ENCODE assay signal across 12 mouse cellular contexts in the genomic region with DNA sequence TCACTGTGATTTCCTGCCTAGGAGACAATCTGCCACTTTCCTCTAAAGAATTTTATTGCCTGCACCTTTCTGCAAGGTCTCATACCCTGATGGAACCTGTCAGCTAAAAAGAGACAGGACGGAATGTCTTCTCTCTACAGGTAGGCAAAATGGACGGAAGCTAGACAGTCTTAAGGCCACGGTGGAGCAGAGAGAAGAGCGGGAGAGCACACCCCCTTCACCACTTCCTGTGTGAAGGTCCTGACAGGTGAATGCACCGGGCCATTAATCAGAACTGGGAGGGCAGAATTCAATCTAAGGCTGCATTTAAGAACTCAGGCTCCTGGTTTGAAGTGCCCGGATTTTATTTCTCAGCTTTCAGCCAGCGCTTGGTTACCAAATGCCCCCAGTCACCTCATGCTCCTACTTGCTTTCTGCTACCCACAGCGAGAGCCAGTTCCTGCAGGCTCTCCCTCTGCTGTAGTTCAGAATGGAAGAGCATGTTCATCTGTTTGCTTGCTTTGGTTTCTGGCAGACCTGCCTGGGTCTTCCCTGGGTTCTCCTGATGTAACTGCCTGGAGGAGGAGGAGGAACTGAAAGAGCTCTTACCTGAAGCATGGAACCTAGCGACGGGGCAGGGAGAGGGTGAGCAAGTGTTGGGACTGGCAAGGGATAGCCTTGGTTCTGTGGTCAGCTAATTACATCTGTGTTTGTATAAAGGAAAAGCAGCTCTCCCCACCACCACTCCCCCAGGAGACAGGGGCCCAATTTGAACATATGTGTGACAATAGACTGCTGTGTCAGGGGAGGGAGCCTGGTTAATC.
A peak's percentile ranks its signal among the peaks of the same experiment; 100 is the strongest.
DNase-seq lines count a peak whose midpoint lies in the region; ATAC-seq lines count a peak whose summit lies in the region.
"Had no signal": no experiment of that assay in that cellular context is flagged by ENCODE, and none has a peak within 500 bp of the region (broad histone marks: within the 10 kb centered on the region; RNA-seq: fewer than 3 reads in every experiment).

No protein-coding gene starts in this region.

- H3K9ac ChIP-seq in hindbrain, embryonic 14.5 days, result no peak overlapping the region
- H3K9ac ChIP-seq: lung, embryonic 14.5 days had no signal

- no peak overlapping the region for H3K4me2 ChIP-seq in hindbrain, embryonic 14.5 days (replicated peaks)
- H3K4me2 ChIP-seq: lung, embryonic 14.5 days had no signal

- H3K36me3 ChIP-seq in hindbrain, embryonic 14.5 days (replicated peaks; ENCODE audit: control insufficient read depth, insufficient read depth), result no peaks in the 10 kb centered on the region

- ATAC-seq in hindbrain, embryonic 14.5 days (ENCODE audit: low FRiP score), result no peak
- ATAC-seq in neutrophil, adult 5-6 weeks (ENCODE audit: extremely low read depth, insufficient number of reproducible peaks, low FRiP score, poor library complexity, severe bottlenecking), result peak; percentile 68; the same call in 1 of the 2 replicates
- ATAC-seq in erythroid progenitor cell, adult 5-6 weeks (replicated peaks; ENCODE audit: low FRiP score, poor library complexity, severe bottlenecking), result no peak

- WGBS in hindbrain, embryonic 14.5 days, result 71% methylated on average over 10 of the region's 10 CpGs

- no peaks in the 10 kb centered on the region for H3K9me3 ChIP-seq in hindbrain, embryonic 14.5 days (ENCODE audit: control insufficient read depth, low read length)

- DNase-seq in heart, adult 11 months, result peak; percentile 68
- DNase-seq in heart, postnatal 4 days, result no peak
- DNase-seq in spleen, adult 18-20 months, result peak; percentile 26 to 31
- no peak for DNase-seq in spleen, adult 12 weeks (ENCODE audit: low spot score)
- no peak for DNase-seq in hindbrain, embryonic 14.5 days (ENCODE audit: low spot score)
- no peak for DNase-seq in layer of hippocampus, adult 8-10 months (ENCODE audit: low spot score in 2 of 2)
- DNase-seq: cerebellum, postnatal 14 days; lung, embryonic 14.5 days; right cerebral cortex, adult 18-20 months had no signal

- 0 out of 2 replicates have a peak overlapping the region, but pooled peaks have one; percentile 26 for H3K27ac ChIP-seq in hindbrain, embryonic 14.5 days
- H3K27ac ChIP-seq: stomach, postnatal 0 days had no signal

- H3K4me1 ChIP-seq in hindbrain, embryonic 14.5 days (replicated peaks; ENCODE audit: control insufficient read depth, insufficient read depth, low read length), result peaks cover 11% of the 10 kb centered on the region; the same call in 1 of the 2 replicates

- H3K4me3 ChIP-seq in hindbrain, embryonic 14.5 days (replicated peaks; ENCODE audit: low read length), result no peak overlapping the region

- no peaks in the 10 kb centered on the region for H3K27me3 ChIP-seq in hindbrain, embryonic 14.5 days (ENCODE audit: control insufficient read depth, insufficient read depth, low read length)

Comparison
In these comparisons a context has a peak if more than half of its experiments do, and no peak if none do; other contexts are left out.
1. DNase-seq: peak in heart, adult 11 months (single experiment) and spleen, adult 18-20 months (2 of 2); none in heart, postnatal 4 days (single experiment), spleen, adult 12 weeks (single experiment), hindbrain, embryonic 14.5 days (single experiment) and layer of hippocampus, adult 8-10 months (0 of 2).